Mouse (Mus musculus): ENCODE results near the gene Pcgf2.

GRCm38 (mm10) chr11:97740190-97740589, 39.9 kb upstream of the Pcgf2 start:
- TF ChIP-seq ZNF384 (IDR thresholded peaks at IDR 0.05; ENCODE audit: low read depth, low read length) = no peak
- TF ChIP-seq HCFC1 (IDR thresholded peaks at IDR 0.05; ENCODE audit: borderline replicate concordance, insufficient read depth, low read length) = no peak
- TF ChIP-seq MAFK (IDR thresholded peaks at IDR 0.05; ENCODE audit: insufficient read depth, low read depth, low read length) = no peak
- no peak for TF ChIP-seq CHD2 (IDR thresholded peaks at IDR 0.05; ENCODE audit: low read depth, low read length)
